Mouse (Mus musculus) forebrain, embryonic 16.5 days (tissue): ENCODE data around the gene Zranb1. TPM values are rescaled to one million over a fixed set of nuclear protein-coding genes. Genes with fewer than 3 reads are reported as not detected.

Experiments used
- ATAC-seq: fragments of 200-750 bp; cut with Nextera tagmentation; 2 replicates; pipeline ENCODE4 v1.8.0; 2017; ENCODE audit warnings: mild to moderate bottlenecking, moderate library complexity
- H3K27ac ChIP-seq: fragments of 300-500 bp; sonication (generic); 2 replicates; pipeline ENCODE4 v1.5.1; 2014; ENCODE audit warnings: low read length, control low read depth
- H3K27me3 ChIP-seq: fragments of 300-500 bp; sonication (generic); replicated peaks from 2 replicates; pipeline ENCODE4 v1.6.1; 2014; ENCODE audit warnings: low read length; ENCODE audit not compliant: control insufficient read depth, insufficient read depth
- H3K36me3 ChIP-seq: fragments of 300-500 bp; sonication (generic); 2 replicates; pipeline ENCODE4 v1.6.1; 2014; ENCODE audit not compliant: control insufficient read depth, insufficient read depth
- H3K4me1 ChIP-seq: fragments of 300-500 bp; sonication (generic); replicated peaks from 2 replicates; pipeline ENCODE4 v1.6.1; 2014; ENCODE audit warnings: low read length; ENCODE audit not compliant: control insufficient read depth, insufficient read depth
- H3K4me2 ChIP-seq: fragments of 300-500 bp; sonication (generic); 2 replicates; pipeline ENCODE4 v1.6.1; 2014; ENCODE audit warnings: mild to moderate bottlenecking, low read length, control low read depth
- H3K4me3 ChIP-seq: fragments of 300-500 bp; sonication (generic); replicated peaks from 2 replicates; pipeline ENCODE4 v1.5.1; 2014; ENCODE audit warnings: mild to moderate bottlenecking, low read length, control low read depth
- H3K9ac ChIP-seq: fragments of 300-500 bp; sonication (generic); replicated peaks from 2 replicates; pipeline ENCODE4 v1.6.1; 2014; ENCODE audit warnings: low read depth, low read length, control low read depth
- H3K9me3 ChIP-seq: fragments of 300-500 bp; sonication (generic); 2 replicates; pipeline ENCODE4 v1.6.1; 2016; ENCODE audit warnings: low read length; ENCODE audit not compliant: control insufficient read depth
- WGBS: fragments of 180-500 bp; shearing (Covaris S2); extraction: QIAGEN DNeasy Blood & Tissue Kit; methylation state at CpG from one replicate; pipeline ENCODE4 v1.1.7; 2014; 5-methylcytosine and 5-hydroxymethylcytosine counted together
- polyA plus RNA-seq: library from polyadenylated mRNA; unstranded; fragments of >200 nt; fragmentation: Nextera tagmentation; extraction: Ambion mirVana; gene quantifications from 2 replicates; pipeline ENCODE4 v1.2.1, GENCODE M21; 2015

Gene Zranb1
- polyA plus RNA-seq, 1 experiment from 2014 or later: 22.6 TPM

GRCm38 (mm10) chr7:132989839-132990238 is 58.9 kb downstream of the Zranb1 start:
- no peak for ATAC-seq
- Histone ChIP-seq H3K4me3 (no peak overlapping the region), H3K36me3 (peaks cover 12% of the 10 kb centered on the region), H3K4me2 (no peak overlapping the region), H3K9me3 (no peaks in the 10 kb centered on the region), H3K9ac (no peak overlapping the region), H3K27ac (no peak overlapping the region), H3K4me1 (no peaks in the 10 kb centered on the region), H3K27me3 (no peaks in the 10 kb centered on the region)
- 96% methylated on average over 5 of the region's 5 CpGs for WGBS

DNA sequence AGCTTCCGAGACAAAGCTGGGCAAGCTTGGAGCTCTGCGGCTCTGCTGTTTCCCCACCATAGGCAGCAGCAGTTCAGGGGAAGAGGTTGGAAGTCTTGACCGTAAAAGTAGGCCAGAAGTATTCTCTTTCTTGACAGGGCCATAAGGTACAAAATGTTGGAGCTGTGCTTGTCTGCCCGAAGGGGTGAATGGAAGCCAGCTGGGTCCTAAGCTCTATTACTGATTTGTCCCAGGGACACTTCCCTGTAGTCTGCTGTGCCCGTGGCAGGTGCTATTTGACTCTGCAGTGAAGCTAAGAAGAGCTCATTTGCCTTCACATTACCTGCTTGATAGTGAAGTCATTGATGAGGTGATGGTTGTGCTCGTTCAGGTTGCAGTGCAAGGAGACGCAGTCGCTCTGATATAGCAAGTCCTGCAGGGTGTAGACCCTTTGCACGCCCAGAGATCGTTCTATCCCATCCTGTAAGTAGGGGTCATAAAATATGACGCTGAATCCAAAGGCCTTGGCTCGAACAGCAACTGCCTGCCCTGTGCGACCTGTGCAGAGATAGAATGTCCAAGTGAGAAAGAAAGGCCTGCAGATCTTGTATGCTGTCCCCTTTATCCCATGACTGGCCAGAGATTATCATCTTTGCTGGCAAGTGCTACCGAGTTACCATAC is 60.4 kb downstream of the Zranb1 start:
- WGBS: 90% methylated on average over 14 of the region's 14 CpGs

GRCm38 (mm10) chr7:132992967-132993615 is 62.1 kb downstream of the Zranb1 start:
- no peak overlapping the region for H3K9ac ChIP-seq
- no peak for ATAC-seq
- no peak overlapping the region for H3K27ac ChIP-seq
- H3K4me1 ChIP-seq: no peaks in the 10 kb centered on the region
- no peaks in the 10 kb centered on the region for H3K27me3 ChIP-seq
- no peak overlapping the region for H3K4me2 ChIP-seq
- peaks cover 16% of the 10 kb centered on the region for H3K36me3 ChIP-seq
- H3K4me3 ChIP-seq: no peak overlapping the region
- H3K9me3 ChIP-seq: no peaks in the 10 kb centered on the region
- 93% methylated on average over 9 of the region's 9 CpGs for WGBS

More for the DNA sequence above, 60.4 kb downstream of the Zranb1 start:
- Histone ChIP-seq H3K27me3 (no peaks in the 10 kb centered on the region), H3K4me3 (no peak overlapping the region), H3K9ac (no peak overlapping the region), H3K4me1 (no peaks in the 10 kb centered on the region), H3K27ac (no peak overlapping the region), H3K36me3 (peaks cover 16% of the 10 kb centered on the region), H3K4me2 (no peak overlapping the region), H3K9me3 (no peaks in the 10 kb centered on the region)
- ATAC-seq: no peak

GRCm38 (mm10) chr7:132994120-132994519 is 63.2 kb downstream of the Zranb1 start:
- Histone ChIP-seq H3K4me3 (no peak overlapping the region), H3K9ac (no peak overlapping the region), H3K4me2 (no peak overlapping the region), H3K27me3 (no peaks in the 10 kb centered on the region), H3K27ac (no peak overlapping the region), H3K36me3 (peaks cover 20% of the 10 kb centered on the region), H3K9me3 (no peaks in the 10 kb centered on the region), H3K4me1 (no peaks in the 10 kb centered on the region)
- ATAC-seq: no peak
- 91% methylated on average over 8 of the region's 8 CpGs for WGBS

DNA sequence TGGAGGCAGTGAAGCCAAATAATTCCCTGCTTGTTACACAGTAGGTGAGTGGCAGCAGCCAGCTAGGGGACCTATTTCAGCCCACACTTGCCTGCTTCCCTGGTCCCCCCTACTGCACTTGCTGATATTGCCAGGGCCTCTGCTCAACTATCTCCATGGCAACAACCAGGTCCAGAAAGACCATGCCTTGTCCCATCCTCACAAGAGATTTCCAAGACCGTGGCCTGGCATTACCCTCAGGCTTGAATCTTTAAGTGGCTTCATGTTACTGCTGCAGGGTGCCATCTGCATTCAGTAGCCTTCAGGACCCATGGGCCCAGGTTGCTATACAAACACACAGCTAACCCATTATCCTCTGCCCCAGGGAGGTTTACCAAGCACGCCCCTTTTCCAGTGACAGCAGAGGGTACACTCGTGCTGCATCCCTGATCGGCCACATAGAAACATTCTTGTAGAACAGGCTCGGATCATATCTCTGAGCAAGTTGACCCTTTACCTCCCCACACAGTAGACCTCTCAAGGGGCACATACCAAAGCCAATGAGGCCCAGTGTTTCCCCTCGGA is 63.8 kb downstream of the Zranb1 start:
- 79% methylated on average over 6 of the region's 6 CpGs for WGBS
- H3K9me3 ChIP-seq: no peaks in the 10 kb centered on the region
- no peak overlapping the region for H3K4me3 ChIP-seq
- no peak overlapping the region for H3K27ac ChIP-seq
- no peak overlapping the region for H3K4me2 ChIP-seq
- H3K27me3 ChIP-seq: no peaks in the 10 kb centered on the region
- H3K4me1 ChIP-seq: no peaks in the 10 kb centered on the region
- no peak; the same call in 1 of the 2 replicates for ATAC-seq
- no peak overlapping the region for H3K9ac ChIP-seq
- H3K36me3 ChIP-seq: peaks cover 16% of the 10 kb centered on the region; the same call in 1 of the 2 replicates

GRCm38 (mm10) chr7:132996391-132996790 is 65.4 kb downstream of the Zranb1 start:
- no peaks in the 10 kb centered on the region for H3K4me1 ChIP-seq
- H3K9me3 ChIP-seq: no peaks in the 10 kb centered on the region
- 88% methylated on average over 5 of the region's 5 CpGs for WGBS
- H3K9ac ChIP-seq: no peak overlapping the region
- H3K27me3 ChIP-seq: no peaks in the 10 kb centered on the region
- ATAC-seq: no peak
- no peak overlapping the region for H3K4me2 ChIP-seq
- no peak overlapping the region for H3K4me3 ChIP-seq
- no peak overlapping the region for H3K27ac ChIP-seq
- H3K36me3 ChIP-seq: peaks cover 14% of the 10 kb centered on the region; the same call in 1 of the 2 replicates

GRCm38 (mm10) chr7:132998639-132999038 is 67.7 kb downstream of the Zranb1 start:
- Histone ChIP-seq H3K9ac (no peak overlapping the region), H3K4me1 (peaks cover 11% of the 10 kb centered on the region), H3K4me3 (no peak overlapping the region), H3K27ac (no peak overlapping the region), H3K27me3 (no peaks in the 10 kb centered on the region), H3K4me2 (no peak overlapping the region), H3K36me3 (peaks cover 14% of the 10 kb centered on the region; the same call in 1 of the 2 replicates), H3K9me3 (no peaks in the 10 kb centered on the region)
- WGBS: 94% methylated on average over 12 of the region's 12 CpGs
- no peak for ATAC-seq

DNA sequence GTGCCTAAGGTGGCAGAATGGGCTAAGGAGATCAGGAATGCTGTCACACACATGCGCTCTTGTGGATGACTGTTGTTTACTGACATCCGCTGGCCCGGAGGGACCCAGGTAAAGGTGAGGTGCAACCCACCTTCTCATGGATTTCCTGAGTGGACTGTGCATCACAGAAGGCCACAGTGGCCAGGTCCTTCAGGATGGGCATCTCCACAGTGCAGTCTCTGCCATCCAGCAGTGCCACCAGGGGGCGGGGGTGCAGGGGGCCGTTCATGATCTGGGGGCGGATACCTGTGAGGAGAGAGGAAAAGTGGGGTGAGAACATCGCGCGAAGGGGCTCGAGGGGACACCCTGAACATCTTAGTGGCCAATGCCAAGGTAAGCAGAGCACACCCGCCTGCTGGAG is 68.1 kb downstream of the Zranb1 start:
- Histone ChIP-seq H3K9me3 (no peaks in the 10 kb centered on the region), H3K4me1 (peaks cover 15% of the 10 kb centered on the region), H3K9ac (no peak overlapping the region), H3K4me3 (no peak overlapping the region), H3K4me2 (no peak overlapping the region), H3K27ac (no peak overlapping the region), H3K27me3 (no peaks in the 10 kb centered on the region), H3K36me3 (peaks cover 14% of the 10 kb centered on the region; the same call in 1 of the 2 replicates)
- no peak for ATAC-seq
- WGBS: 96% methylated on average over 11 of the region's 11 CpGs

GRCm38 (mm10) chr7:133001388-133001787 is 70.4 kb downstream of the Zranb1 start:
- Histone ChIP-seq H3K4me2 (no peak overlapping the region), H3K9me3 (no peaks in the 10 kb centered on the region), H3K36me3 (peaks cover 10% of the 10 kb centered on the region; the same call in 1 of the 2 replicates), H3K4me3 (no peak overlapping the region), H3K27ac (no peak overlapping the region), H3K4me1 (peaks cover 17% of the 10 kb centered on the region), H3K9ac (no peak overlapping the region), H3K27me3 (no peaks in the 10 kb centered on the region)
- 93% methylated on average over 3 of the region's 3 CpGs for WGBS
- ATAC-seq: no peak
